Mouse (Mus musculus): ENCODE data around the gene Cacng4.

The Cacng4 gene

DNA sequence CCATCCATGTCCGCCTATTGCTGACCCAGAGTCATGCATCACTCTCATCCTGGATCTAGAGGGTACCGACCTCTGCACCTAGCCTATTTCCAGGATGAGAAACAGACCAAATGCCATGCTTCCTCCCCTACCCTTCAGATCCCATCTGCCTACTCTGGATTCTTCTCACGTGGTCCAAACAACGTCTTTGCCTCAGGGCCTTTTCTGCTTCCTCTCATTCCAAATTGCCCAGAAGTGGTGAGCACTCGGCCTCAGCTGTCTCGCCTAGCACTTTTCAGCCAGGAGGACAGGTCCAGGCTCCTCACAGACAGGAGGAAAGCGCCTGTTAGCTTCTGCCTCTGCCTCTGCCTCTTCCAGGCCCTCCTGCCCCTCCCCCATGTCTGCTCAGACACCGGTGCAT lies 21.0 kb downstream of the Cacng4 start:
- no peak for DNase-seq (ENCODE audit: low spot score)

DNA sequence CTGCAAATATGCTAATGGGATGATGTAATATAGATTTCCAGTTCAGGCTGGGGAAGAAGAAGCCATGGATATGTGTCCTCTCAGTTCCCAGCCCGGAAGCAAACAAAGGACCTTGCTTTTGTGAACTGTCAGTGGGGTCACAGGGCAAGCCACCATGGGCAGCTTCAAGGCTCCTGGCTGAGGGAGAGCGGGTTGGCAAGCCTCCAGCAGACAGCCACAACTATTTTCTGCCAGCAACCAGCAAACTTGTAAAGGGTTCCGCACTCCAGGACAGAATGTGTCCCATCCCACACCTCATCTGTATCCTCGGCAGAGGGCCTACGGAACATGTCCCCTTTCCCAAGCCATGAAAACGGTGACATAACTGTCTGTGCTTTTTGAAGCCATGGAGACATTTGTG lies 22.4 kb downstream of the Cacng4 start:
- no peak for DNase-seq (ENCODE audit: low spot score)

DNA sequence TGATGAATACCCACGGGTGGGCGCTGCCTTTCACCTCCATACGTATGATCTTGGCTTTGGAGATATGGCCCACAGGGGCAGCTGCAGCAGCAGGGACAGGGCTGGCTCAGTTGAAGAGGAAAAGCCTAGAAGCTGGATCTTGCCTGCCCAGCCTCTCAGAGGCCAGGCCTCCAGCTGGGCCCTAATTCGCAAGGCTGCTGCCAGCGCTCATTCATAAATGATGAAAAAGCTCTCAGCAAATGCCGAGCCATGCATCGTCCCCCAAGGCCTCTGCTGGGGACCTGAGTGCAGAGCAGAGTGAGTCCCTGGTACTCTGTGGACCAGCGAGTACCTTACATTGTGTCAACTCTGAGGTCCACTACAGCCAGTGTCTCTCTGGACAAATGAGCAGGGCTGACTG lies 26.0 kb downstream of the Cacng4 start:
- no peak for DNase-seq (ENCODE audit: low spot score)

DNA sequence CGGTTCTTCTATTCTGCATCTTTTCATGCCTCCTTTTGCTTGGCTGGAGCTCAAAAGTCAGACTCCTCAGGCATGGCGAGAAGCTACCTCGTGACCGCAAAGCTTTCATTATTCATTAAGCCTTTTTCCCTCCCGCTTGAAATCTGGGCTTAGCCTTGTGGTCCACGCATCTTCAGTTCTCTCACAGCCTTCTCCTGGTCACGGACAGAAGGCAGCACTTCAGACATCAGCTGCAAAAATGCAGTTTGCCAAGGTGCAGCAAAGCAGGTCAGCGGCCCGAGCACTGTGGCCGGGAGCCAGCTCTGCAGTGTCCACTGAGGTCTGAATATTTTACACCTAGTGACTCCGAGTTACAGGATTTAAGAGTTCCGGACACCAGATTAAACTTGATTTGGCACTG lies 27.4 kb downstream of the Cacng4 start:
- no peak for DNase-seq (ENCODE audit: low spot score)

- no peak for DNase-seq (ENCODE audit: low spot score)
Observed at GRCm38 (mm10) chr11:107762688-107763460, 31.5 kb downstream of the Cacng4 start.

- no peak for DNase-seq (ENCODE audit: low spot score)
Observed at GRCm38 (mm10) chr11:107761790-107762500, 32.4 kb downstream of the Cacng4 start.

DNA sequence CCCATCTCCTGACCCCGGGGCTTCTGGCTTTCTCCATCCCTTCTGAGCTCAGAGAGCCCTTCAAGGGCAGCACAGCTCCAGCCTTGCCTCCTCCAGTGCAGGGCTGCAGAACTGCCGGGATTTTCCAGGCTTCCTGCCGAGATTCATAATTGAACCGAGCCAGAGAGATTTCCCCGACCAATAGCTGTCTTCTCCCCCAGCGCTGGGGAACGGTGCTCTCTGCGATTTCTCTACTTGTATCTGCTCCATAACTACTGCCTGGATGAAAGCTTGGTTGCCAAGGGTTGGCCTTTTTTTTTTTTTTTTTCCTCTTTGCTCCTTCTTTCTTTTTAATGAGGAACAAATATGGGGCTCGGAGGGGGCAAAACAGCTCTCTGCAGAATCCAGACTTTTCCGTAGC lies 34.4 kb downstream of the Cacng4 start:
- no peak for DNase-seq (ENCODE audit: low spot score)

- no peak for DNase-seq (ENCODE audit: low spot score)
Observed at GRCm38 (mm10) chr11:107759516-107759915, 34.8 kb downstream of the Cacng4 start.

DNA sequence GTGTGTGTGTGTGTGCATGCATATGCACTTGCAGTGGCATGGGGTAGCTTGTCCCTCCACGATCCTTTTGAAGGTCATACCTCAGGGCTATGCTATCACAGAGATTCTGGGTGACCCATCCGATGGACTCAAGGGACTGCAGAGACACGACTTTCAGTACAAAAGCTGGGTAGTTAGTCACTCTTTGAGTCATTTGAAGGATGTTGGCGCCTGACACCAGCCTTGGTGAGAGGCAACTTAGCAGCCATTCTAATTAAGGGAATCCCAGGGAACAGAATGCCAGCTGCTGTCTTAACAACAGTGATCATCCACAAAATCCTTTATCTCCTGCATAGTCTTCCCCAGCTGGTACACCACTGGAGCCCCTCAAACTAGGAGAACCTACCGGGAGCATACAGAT lies 45.2 kb downstream of the Cacng4 start:
- no peak for DNase-seq (ENCODE audit: low spot score)

DNA sequence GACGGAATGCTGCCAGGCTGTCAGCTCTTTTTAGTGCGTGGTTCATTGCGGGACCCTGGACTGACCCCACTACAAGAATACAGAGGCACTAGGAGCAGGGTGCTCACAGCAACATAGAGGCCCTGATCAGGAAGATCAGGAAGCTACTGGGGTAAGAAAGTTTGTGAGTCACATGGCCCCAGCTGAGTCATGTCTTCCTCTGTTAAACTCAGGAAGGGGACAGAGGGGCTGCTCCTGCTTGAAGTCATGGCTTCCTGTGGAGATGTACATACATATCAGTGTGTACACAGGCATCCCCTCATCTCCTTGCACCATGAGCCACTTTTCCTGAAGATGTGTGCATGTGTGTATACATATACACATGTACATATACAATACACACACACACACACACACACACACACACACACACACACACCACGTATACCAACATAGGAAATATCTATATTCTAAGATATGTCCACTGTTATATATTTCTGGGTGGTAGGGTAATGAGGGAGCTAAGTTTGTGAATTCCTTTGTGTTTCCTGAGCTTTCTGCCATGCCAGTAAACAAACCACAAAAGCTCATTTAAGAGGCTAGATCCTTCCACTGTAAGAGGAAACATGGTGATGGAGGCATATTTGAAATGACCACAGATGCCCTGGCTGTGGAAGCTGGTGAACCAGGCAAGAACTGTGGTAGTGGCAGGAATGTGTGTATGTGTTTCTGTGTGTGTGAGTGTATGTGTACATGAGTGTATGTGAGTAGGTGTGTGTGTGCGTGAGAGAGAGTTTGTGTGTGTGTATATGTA lies 45.9 kb downstream of the Cacng4 start:
- DNase-seq (ENCODE audit: low spot score): no peak

DNA sequence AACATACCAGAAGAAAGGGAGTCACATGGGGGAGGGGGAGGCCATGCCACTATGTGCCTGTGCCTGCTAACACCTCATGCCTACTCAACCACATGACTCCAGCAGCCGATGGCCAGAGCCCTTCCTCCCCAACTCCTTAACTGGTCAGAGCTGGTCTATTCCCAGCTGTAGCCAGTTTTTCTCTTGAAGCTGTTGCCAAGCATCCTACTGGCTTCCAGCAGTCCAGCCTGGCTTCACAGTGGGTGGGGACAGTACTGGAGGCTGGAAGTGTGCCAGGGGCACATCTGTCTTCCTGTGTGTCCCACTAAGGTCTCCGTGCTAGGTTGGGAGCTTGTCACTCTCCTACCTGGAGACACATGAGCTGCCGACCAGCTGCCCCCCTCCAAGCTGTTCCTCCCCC lies 51.3 kb downstream of the Cacng4 start:
- peak; percentile 53 for DNase-seq (ENCODE audit: low spot score)

DNA sequence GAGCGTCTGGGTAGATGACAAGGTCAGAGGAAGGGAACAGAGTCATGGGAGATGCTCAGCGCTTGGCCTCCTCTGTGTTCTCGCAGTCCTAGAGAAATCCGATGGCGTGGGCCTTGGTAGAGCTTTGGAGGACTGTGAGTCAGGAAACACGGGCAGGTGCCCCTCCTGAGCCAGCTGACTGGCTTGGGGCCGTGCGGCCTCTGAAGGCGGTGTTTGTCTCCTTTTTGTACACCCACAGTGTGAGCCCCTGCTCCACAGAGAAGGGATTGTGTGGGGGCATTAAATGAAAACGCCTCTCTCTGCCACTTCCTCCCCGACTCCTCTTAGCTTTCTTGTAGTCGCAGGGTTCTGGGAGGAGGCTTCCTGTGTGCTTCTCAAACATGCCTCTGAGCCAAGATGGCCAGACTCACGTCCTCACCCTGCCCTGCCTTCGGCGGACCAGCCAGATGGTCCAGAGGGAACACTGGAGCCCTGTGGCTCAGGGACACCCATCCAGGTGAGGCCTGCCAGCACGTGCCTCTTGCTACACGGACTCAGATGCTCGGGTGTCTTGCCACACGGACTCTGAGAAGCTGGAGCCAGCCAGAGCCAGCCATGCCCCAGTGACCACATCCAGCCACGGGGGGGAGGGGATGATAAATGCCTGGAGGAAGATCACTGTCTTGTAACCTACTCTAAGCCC lies 55.8 kb downstream of the Cacng4 start:
- no peak for DNase-seq (ENCODE audit: low spot score)

DNA sequence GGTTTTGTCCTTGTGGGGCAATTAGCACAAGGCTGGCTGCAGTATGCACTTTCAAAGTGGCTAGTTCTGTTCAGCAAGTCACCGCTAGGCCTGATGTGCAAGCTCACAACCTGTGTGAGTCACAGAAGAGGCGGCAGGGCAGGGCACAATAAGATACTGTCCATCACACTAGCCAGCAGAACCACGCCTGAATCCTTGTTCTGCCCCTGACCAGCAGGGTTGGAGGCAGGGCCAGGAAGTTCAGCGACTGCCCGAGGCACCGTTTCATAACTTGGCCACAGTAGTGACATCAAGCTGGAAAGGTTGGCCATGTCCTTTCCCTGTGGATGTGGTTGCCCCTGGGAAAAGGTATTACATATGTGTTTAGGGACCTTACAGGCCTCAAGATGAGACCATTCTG lies 56.5 kb downstream of the Cacng4 start:
- no peak for DNase-seq (ENCODE audit: low spot score)

- no peak for DNase-seq (ENCODE audit: low spot score)
Observed at GRCm38 (mm10) chr11:107734133-107734532, 60.2 kb downstream of the Cacng4 start.

DNA sequence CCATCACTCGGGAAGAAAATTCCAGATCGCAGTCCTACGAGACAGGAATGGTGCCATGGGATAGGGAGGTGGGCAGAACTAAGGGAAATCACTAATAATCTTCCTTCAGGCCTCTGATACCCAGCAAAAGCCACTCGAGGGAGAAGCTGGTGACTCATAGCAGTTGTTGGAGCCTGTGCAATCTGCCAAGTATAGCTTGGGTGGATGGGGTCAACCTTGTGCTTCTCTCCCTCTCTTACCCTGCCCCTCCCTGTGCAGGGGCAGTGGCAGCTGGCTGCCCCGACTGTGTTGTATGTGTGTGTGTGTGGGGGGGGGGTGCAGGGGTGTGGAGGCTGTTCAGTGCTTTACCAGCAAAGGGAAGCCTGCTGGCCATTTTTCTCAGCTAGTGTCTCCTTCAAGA lies 62.9 kb downstream of the Cacng4 start:
- DNase-seq (ENCODE audit: low spot score): no peak

- no peak for DNase-seq (ENCODE audit: low spot score)
Observed at GRCm38 (mm10) chr11:107730940-107731339, 63.4 kb downstream of the Cacng4 start.

GRCm38 (mm10) chr11:107729141-107729540 lies 65.2 kb downstream of the Cacng4 start:
- DNase-seq (ENCODE audit: low spot score): no peak

DNA sequence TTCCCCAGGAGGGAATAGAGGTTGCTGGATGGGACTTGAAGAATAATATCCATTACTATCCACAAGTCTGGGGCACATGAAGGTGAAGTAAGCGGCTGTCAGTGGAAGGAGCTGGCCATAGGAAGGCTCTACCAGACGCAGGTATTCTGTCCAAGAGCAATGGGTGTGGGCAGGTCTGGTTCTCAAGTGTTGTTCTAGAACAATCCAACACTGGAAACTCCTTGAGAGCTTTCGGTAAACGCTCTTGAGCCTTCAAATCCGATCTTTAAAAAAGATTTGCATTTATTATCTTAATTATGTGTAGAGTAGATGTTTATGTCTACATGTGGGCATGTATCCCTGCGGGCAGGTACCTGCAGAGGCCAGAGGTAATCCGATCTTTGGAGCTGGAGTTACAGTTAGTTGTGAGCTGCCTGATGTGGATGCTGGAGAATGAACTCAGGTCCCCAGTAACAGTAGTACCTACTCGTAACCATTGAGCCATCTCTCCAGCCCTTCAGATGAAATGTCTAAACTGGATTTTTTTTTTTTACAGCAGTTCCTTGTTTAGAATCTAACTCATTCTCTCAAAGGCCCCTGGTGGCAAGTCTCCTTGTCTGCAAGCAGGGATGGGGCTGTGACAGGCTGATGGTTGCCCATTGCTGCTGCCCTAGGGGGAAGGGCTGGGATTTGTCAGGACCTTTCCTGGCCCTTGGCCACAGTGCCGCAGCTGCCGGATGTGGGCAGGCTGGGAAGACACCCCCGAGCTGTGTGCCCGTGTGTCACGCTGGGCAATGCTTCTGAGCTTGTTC lies 66.1 kb downstream of the Cacng4 start:
- no peak for DNase-seq (ENCODE audit: low spot score)

DNA sequence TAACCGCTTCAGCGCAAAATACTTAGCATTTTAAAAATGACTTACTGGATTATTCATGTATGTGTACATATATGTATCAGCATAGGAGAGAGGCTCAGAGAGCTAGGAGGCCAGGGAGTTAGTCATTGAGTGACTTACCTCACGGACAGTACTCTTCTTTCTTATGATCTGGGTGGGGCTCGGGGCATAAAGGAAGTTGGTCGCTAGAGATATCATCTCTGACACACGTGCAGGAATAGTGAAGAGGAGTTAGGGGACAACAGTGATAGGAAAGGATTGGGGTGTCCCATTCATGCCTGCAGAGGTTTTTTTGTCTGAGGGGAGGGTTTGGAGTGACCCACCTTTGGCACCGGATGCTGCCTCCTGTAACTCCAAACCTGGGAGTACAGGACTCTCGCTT lies 69.8 kb downstream of the Cacng4 start:
- no peak for DNase-seq (ENCODE audit: low spot score)

- DNase-seq (ENCODE audit: low spot score): no peak
Observed at GRCm38 (mm10) chr11:107721057-107721456, 73.3 kb downstream of the Cacng4 start.

DNA sequence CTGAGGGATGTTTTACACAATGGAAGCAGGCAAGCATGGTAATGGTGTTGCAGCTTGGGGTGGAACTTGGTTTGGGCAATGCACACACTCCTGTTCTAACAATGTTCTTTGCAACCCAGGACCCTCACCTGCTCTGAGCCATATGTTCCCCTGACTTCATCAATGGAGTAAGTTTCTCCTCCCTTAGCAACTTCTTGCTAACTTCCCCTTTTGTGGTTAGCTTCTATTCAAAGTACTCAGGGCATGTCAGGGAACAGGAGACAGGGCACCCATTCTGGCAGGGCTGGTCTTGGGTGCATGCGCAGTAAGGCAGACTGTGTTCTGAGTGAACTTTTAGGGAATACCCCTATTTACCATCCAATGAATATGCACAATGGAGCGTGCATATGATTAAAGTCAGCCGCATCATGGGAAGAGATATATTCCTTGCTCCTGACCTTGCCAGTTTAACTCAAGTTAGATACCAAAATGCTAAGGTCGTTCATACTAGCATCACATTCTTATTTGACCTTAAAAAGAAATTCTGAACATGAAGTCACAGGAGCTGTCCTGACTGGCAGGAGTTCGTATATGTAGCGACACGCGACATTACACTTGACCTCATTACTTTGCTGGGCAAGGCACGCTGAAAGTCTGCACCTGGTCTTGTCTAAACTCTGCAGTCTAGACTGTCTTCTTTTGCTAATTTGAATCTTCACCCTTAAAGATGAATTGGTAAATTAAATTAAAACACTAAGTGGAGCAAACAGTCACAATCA lies 73.9 kb downstream of the Cacng4 start:
- DNase-seq (ENCODE audit: low spot score): no peak

All from testis, postnatal 10 days (tissue).